Mouse (Mus musculus): ENCODE results near the gene Arhgap25. TPM values are rescaled to one million over a fixed set of nuclear protein-coding genes. Genes with fewer than 3 reads are reported as not detected.
"Not testable (repeated sequence)": the region's sequence is repeated elsewhere in the genome, so short reads cannot be mapped to it uniquely, and the experiment has no call there.

Arhgap25 gene
- polyA plus RNA-seq (2011; ENCODE audit: insufficient read depth, insufficient read length, low read depth, missing spikeins): not detected in 2 replicates

GRCm38 (mm10) chr6:87532953-87533710, at the start of gene Arhgap25:
Gene Arhgap25 (minus strand): TSS chr6:87533259.
- Histone ChIP-seq H3K36me3 (ENCODE audit: control insufficient read depth, insufficient read depth, low read length, poor library complexity, severe bottlenecking) (no peaks in the 10 kb centered on the region), H3K9me3 (replicated peaks; ENCODE audit: control insufficient read depth, insufficient read depth, low read length, poor library complexity, severe bottlenecking) (no peaks in the 10 kb centered on the region), H3K4me1 (ENCODE audit: control insufficient read depth, insufficient read depth, low read length) (no peaks in the 10 kb centered on the region), H3K27ac (ENCODE audit: insufficient read depth, low read length) (no peak within 1 kb of the TSS), H3K9ac (ENCODE audit: low read depth, poor library complexity, severe bottlenecking) (no peak within 1 kb of the TSS), H3K4me3 (ENCODE audit: low read depth, low read length) (no peak within 1 kb of the TSS), H3K27me3 (ENCODE audit: control insufficient read depth, insufficient read depth, low read length, poor library complexity, severe bottlenecking) (no peaks in the 10 kb centered on the region)
- TF ChIP-seq POLR2A (IDR thresholded peaks at IDR 0.05; ENCODE audit: insufficient read depth, low read length) (no peak), EP300 (IDR thresholded peaks at IDR 0.05; ENCODE audit: insufficient read depth, low read depth, low read length) (no peak), CTCF (IDR thresholded peaks at IDR 0.05; ENCODE audit: low read depth, low read length) (no peak)

GRCm38 (mm10) chr6:87582456-87582855, 49.4 kb upstream of the Arhgap25 start:
- no peak for TF ChIP-seq CTCF (IDR thresholded peaks at IDR 0.05; ENCODE audit: low read depth, low read length)
- no peak for TF ChIP-seq EP300 (IDR thresholded peaks at IDR 0.05; ENCODE audit: insufficient read depth, low read depth, low read length)
- TF ChIP-seq POLR2A (IDR thresholded peaks at IDR 0.05; ENCODE audit: insufficient read depth, low read length): no peak
- Histone ChIP-seq H3K9ac (ENCODE audit: low read depth, poor library complexity, severe bottlenecking) (no peak overlapping the region), H3K4me1 (ENCODE audit: control insufficient read depth, insufficient read depth, low read length) (no peaks in the 10 kb centered on the region), H3K27ac (ENCODE audit: insufficient read depth, low read length) (no peak overlapping the region), H3K36me3 (ENCODE audit: control insufficient read depth, insufficient read depth, low read length, poor library complexity, severe bottlenecking) (no peaks in the 10 kb centered on the region), H3K27me3 (ENCODE audit: control insufficient read depth, insufficient read depth, low read length, poor library complexity, severe bottlenecking) (no peaks in the 10 kb centered on the region; the same call in 1 of the 2 replicates), H3K4me3 (ENCODE audit: low read depth, low read length) (no peak overlapping the region), H3K9me3 (replicated peaks; ENCODE audit: control insufficient read depth, insufficient read depth, low read length, poor library complexity, severe bottlenecking) (no peaks in the 10 kb centered on the region)

GRCm38 (mm10) chr6:87581581-87581980, 48.5 kb upstream of the Arhgap25 start:
- no peak for TF ChIP-seq EP300 (IDR thresholded peaks at IDR 0.05; ENCODE audit: insufficient read depth, low read depth, low read length)
- TF ChIP-seq CTCF (IDR thresholded peaks at IDR 0.05; ENCODE audit: low read depth, low read length): no peak
- no peak for TF ChIP-seq POLR2A (IDR thresholded peaks at IDR 0.05; ENCODE audit: insufficient read depth, low read length)
- Histone ChIP-seq H3K27ac (ENCODE audit: insufficient read depth, low read length) (no peak overlapping the region), H3K9ac (ENCODE audit: low read depth, poor library complexity, severe bottlenecking) (no peak overlapping the region), H3K36me3 (ENCODE audit: control insufficient read depth, insufficient read depth, low read length, poor library complexity, severe bottlenecking) (no peaks in the 10 kb centered on the region), H3K27me3 (ENCODE audit: control insufficient read depth, insufficient read depth, low read length, poor library complexity, severe bottlenecking) (no peaks in the 10 kb centered on the region), H3K4me3 (ENCODE audit: low read depth, low read length) (peak overlapping the region; percentile 33; the same call in 1 of the 2 replicates), H3K4me1 (ENCODE audit: control insufficient read depth, insufficient read depth, low read length) (no peaks in the 10 kb centered on the region), H3K9me3 (replicated peaks; ENCODE audit: control insufficient read depth, insufficient read depth, low read length, poor library complexity, severe bottlenecking) (no peaks in the 10 kb centered on the region)

- H3K27ac ChIP-seq (ENCODE audit: insufficient read depth, low read length): no peak overlapping the region
- no peak overlapping the region for H3K9ac ChIP-seq (ENCODE audit: low read depth, poor library complexity, severe bottlenecking)
- no peaks in the 10 kb centered on the region for H3K4me1 ChIP-seq (ENCODE audit: control insufficient read depth, insufficient read depth, low read length)
- no peaks in the 10 kb centered on the region for H3K36me3 ChIP-seq (ENCODE audit: control insufficient read depth, insufficient read depth, low read length, poor library complexity, severe bottlenecking)
- no peaks in the 10 kb centered on the region for H3K27me3 ChIP-seq (ENCODE audit: control insufficient read depth, insufficient read depth, low read length, poor library complexity, severe bottlenecking)
- no peaks in the 10 kb centered on the region for H3K9me3 ChIP-seq (replicated peaks; ENCODE audit: control insufficient read depth, insufficient read depth, low read length, poor library complexity, severe bottlenecking)
- no peak for TF ChIP-seq CTCF (IDR thresholded peaks at IDR 0.05; ENCODE audit: low read depth, low read length)
- no peak for TF ChIP-seq EP300 (IDR thresholded peaks at IDR 0.05; ENCODE audit: insufficient read depth, low read depth, low read length)
- no peak for TF ChIP-seq POLR2A (IDR thresholded peaks at IDR 0.05; ENCODE audit: insufficient read depth, low read length)
- H3K4me3 ChIP-seq (ENCODE audit: low read depth, low read length): peak overlapping the region; percentile 33
Observed at GRCm38 (mm10) chr6:87581071-87581470, 48.0 kb upstream of the Arhgap25 start.

- H3K9me3 ChIP-seq (replicated peaks; ENCODE audit: control insufficient read depth, insufficient read depth, low read length, poor library complexity, severe bottlenecking): no peaks in the 10 kb centered on the region
- H3K9ac ChIP-seq (ENCODE audit: low read depth, poor library complexity, severe bottlenecking): no peak overlapping the region
- no peaks in the 10 kb centered on the region for H3K36me3 ChIP-seq (ENCODE audit: control insufficient read depth, insufficient read depth, low read length, poor library complexity, severe bottlenecking)
- no peak overlapping the region for H3K4me3 ChIP-seq (ENCODE audit: low read depth, low read length)
- no peaks in the 10 kb centered on the region for H3K4me1 ChIP-seq (ENCODE audit: control insufficient read depth, insufficient read depth, low read length)
- TF ChIP-seq POLR2A (IDR thresholded peaks at IDR 0.05; ENCODE audit: insufficient read depth, low read length) (no peak), EP300 (IDR thresholded peaks at IDR 0.05; ENCODE audit: insufficient read depth, low read depth, low read length) (no peak), CTCF (IDR thresholded peaks at IDR 0.05; ENCODE audit: low read depth, low read length) (no peak)
- H3K27ac ChIP-seq (ENCODE audit: insufficient read depth, low read length): no peak overlapping the region
- no peaks in the 10 kb centered on the region for H3K27me3 ChIP-seq (ENCODE audit: control insufficient read depth, insufficient read depth, low read length, poor library complexity, severe bottlenecking)
Observed at GRCm38 (mm10) chr6:87578247-87578646, 45.2 kb upstream of the Arhgap25 start.

GRCm38 (mm10) chr6:87576648-87577330, 43.7 kb upstream of the Arhgap25 start:
- Histone ChIP-seq H3K9ac (ENCODE audit: low read depth, poor library complexity, severe bottlenecking) (no peak overlapping the region), H3K4me3 (ENCODE audit: low read depth, low read length) (no peak overlapping the region), H3K36me3 (ENCODE audit: control insufficient read depth, insufficient read depth, low read length, poor library complexity, severe bottlenecking) (no peaks in the 10 kb centered on the region), H3K27ac (ENCODE audit: insufficient read depth, low read length) (no peak overlapping the region), H3K9me3 (replicated peaks; ENCODE audit: control insufficient read depth, insufficient read depth, low read length, poor library complexity, severe bottlenecking) (no peaks in the 10 kb centered on the region), H3K27me3 (ENCODE audit: control insufficient read depth, insufficient read depth, low read length, poor library complexity, severe bottlenecking) (no peaks in the 10 kb centered on the region), H3K4me1 (ENCODE audit: control insufficient read depth, insufficient read depth, low read length) (no peaks in the 10 kb centered on the region)
- TF ChIP-seq CTCF (IDR thresholded peaks at IDR 0.05; ENCODE audit: low read depth, low read length): no peak
- TF ChIP-seq POLR2A (IDR thresholded peaks at IDR 0.05; ENCODE audit: insufficient read depth, low read length): no peak
- TF ChIP-seq EP300 (IDR thresholded peaks at IDR 0.05; ENCODE audit: insufficient read depth, low read depth, low read length): no peak

GRCm38 (mm10) chr6:87571863-87572262, 38.8 kb upstream of the Arhgap25 start:
- not testable (repeated sequence) for H3K9me3 ChIP-seq (replicated peaks; ENCODE audit: control insufficient read depth, insufficient read depth, low read length, poor library complexity, severe bottlenecking); H3K36me3 ChIP-seq (ENCODE audit: control insufficient read depth, insufficient read depth, low read length, poor library complexity, severe bottlenecking); H3K4me3 ChIP-seq (ENCODE audit: low read depth, low read length); H3K4me1 ChIP-seq (ENCODE audit: control insufficient read depth, insufficient read depth, low read length); H3K9ac ChIP-seq (ENCODE audit: low read depth, poor library complexity, severe bottlenecking); H3K27me3 ChIP-seq (ENCODE audit: control insufficient read depth, insufficient read depth, low read length, poor library complexity, severe bottlenecking); H3K27ac ChIP-seq (ENCODE audit: insufficient read depth, low read length)

Data from ES-Bruce4 (cell line).